Mouse (Mus musculus) T-cell, adult 66 days (primary cell): ENCODE measurements around the gene Tbl1xr1. TPM values are rescaled to one million over a fixed set of nuclear protein-coding genes. Genes with fewer than 3 reads are reported as not detected.

Experiments used
- total RNA-seq, 2 experiments: library from RNA; stranded (reverse); gene quantifications; 3 replicates in 1 of 2; 4 replicates in 1 of 2; pipeline ENCODE4 v1.2.4; 2023

Tbl1xr1 gene
- total RNA-seq = 100 to 1,000 TPM in 1 of 2 experiments, 10 to 100 TPM in 1; 99.7 to 109 TPM

GRCm38 (mm10) chr3:22076561-22076935 lies at the start of gene Tbl1xr1:
Tbl1xr1 (plus strand) TSS chr3:22076652.

